Mouse (Mus musculus): ENCODE results near the gene Znhit1.
"Not testable (repeated sequence)": the region's sequence is repeated elsewhere in the genome, so short reads cannot be mapped to it uniquely, and the experiment has no call there.

DNA sequence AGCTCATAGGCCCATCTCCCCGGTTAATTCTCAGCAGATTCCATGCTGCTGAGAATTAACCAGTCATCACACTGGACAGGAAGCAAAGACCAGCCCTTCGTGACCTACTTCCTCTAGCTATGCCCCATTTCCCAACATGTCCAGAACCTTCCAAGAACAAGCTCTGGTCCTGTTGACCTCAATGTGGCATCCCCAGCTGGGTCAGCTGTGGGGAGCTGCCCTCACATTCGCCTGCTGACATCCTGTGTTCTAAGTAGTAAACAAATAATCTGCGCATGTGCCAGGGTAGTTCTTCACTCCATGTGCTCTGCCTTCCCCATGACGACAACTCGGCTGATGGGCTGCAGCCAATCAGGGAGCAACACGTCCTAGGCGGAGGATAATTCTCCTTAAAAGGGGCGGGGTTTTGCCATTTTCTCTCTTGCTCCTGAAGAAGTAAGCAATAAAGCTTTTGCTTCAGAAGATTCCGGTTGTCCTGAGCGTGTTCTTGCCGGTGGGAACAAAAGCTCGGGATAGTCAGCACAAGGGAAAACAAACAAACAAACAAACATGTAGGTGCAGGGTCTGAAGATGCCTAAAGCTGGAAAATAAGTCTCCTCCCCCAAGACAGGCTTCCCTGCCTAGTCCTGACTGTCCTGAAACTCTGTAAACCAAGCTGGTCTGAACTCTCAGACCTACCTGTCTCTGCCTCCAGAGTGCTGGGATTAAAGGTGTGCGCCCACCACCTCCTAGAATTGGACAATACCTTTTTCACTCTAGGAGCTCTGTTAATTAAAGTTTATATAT lies 38.1 kb downstream of the Znhit1 start:
- not testable (repeated sequence) for TF ChIP-seq CTCF (IDR thresholded peaks at IDR 0.05; ENCODE audit: extremely low read depth, insufficient read length, insufficient replicate concordance, low read depth, low read length); POLR2A (IDR thresholded peaks at IDR 0.05; ENCODE audit: low read depth, low read length)
